9 mouse cellular contexts compared by ENCODE assay signal in genomic region chr9:52027257-52028020, GRCm38 (mm10). TPM values are rescaled to one million over a fixed set of nuclear protein-coding genes. Genes with fewer than 3 reads are reported as not detected.
A peak's percentile ranks its signal among the peaks of the same experiment; 100 is the strongest.
DNase-seq lines count a peak whose midpoint lies in the region; ATAC-seq and TF ChIP-seq lines count a peak whose summit lies in the region.
"Had no signal": no experiment of that assay in that cellular context is flagged by ENCODE, and none has a peak within 500 bp of the region (broad histone marks: within the 10 kb centered on the region; RNA-seq: fewer than 3 reads in every experiment).

No protein-coding gene starts in this region.

- no peaks in the 10 kb centered on the region for H3K36me3 ChIP-seq in midbrain, embryonic 11.5 days (ENCODE audit: control insufficient read depth, insufficient read depth, low read length)
- no peaks in the 10 kb centered on the region for H3K36me3 ChIP-seq in midbrain, postnatal 0 days (ENCODE audit: insufficient read depth, low read length)
- H3K36me3 ChIP-seq in heart, embryonic 13.5 days = no peaks in the 10 kb centered on the region
- H3K36me3 ChIP-seq in forebrain, embryonic 11.5 days (ENCODE audit: control insufficient read depth, insufficient read depth, low read length) = no peaks in the 10 kb centered on the region

- H3K4me2 ChIP-seq in midbrain, embryonic 11.5 days = no peak overlapping the region
- H3K4me2 ChIP-seq in midbrain, postnatal 0 days (ENCODE audit: low read depth, low read length, poor library complexity, severe bottlenecking) = no peak overlapping the region
- peak overlapping the region; percentile 5; the same call in 1 of the 2 replicates for H3K4me2 ChIP-seq in heart, embryonic 13.5 days
- H3K4me2 ChIP-seq in forebrain, embryonic 11.5 days (ENCODE audit: low read depth, low read length, severe bottlenecking) = no peak overlapping the region

- no peak overlapping the region for H3K27ac ChIP-seq in midbrain, embryonic 11.5 days (ENCODE audit: low read depth, low read length)
- H3K27ac ChIP-seq in midbrain, postnatal 0 days (ENCODE audit: low read depth, low read length) = no peak overlapping the region
- peak overlapping the region; percentile 71 for H3K27ac ChIP-seq in heart, embryonic 13.5 days (replicated peaks)
- no peak overlapping the region for H3K27ac ChIP-seq in forebrain, embryonic 11.5 days (ENCODE audit: low read depth, low read length)

- no peak for ATAC-seq in midbrain, embryonic 11.5 days (ENCODE audit: low FRiP score)
- no peak for ATAC-seq in midbrain, postnatal 0 days (ENCODE audit: low FRiP score)
- ATAC-seq in heart, embryonic 13.5 days (ENCODE audit: extremely low read depth, insufficient number of reproducible peaks, low FRiP score, low TSS enrichment) = peak; percentile 56
- no peak for ATAC-seq in forebrain, embryonic 11.5 days (replicated peaks; ENCODE audit: low FRiP score)

- no peaks in the 10 kb centered on the region for H3K9me3 ChIP-seq in midbrain, embryonic 11.5 days (ENCODE audit: control insufficient read depth, low read length)
- no peaks in the 10 kb centered on the region for H3K9me3 ChIP-seq in midbrain, postnatal 0 days (ENCODE audit: low read length)
- H3K9me3 ChIP-seq in heart, embryonic 13.5 days = no peaks in the 10 kb centered on the region
- no peaks in the 10 kb centered on the region for H3K9me3 ChIP-seq in forebrain, embryonic 11.5 days (ENCODE audit: control insufficient read depth, low read length)

- H3K4me3 ChIP-seq in midbrain, embryonic 11.5 days (ENCODE audit: low read depth, low read length) = no peak overlapping the region
- no peak overlapping the region for H3K4me3 ChIP-seq in midbrain, postnatal 0 days (ENCODE audit: low read depth, low read length)
- no peak overlapping the region for H3K4me3 ChIP-seq in heart, embryonic 13.5 days
- H3K4me3 ChIP-seq in forebrain, embryonic 11.5 days (ENCODE audit: low read depth, low read length) = no peak overlapping the region

- peak; percentile 82 for DNase-seq in midbrain, embryonic 11.5 days (ENCODE audit: low spot score, missing footprints)
- no peak for DNase-seq in midbrain, postnatal 0 days (ENCODE audit: low spot score)
- peak; percentile 76 for DNase-seq in kidney, postnatal 14 days
- DNase-seq in lung, postnatal 4 days = peak; percentile 49 to 80
- no peak for DNase-seq in urinary bladder, adult 2 months (ENCODE audit: low spot score)
- no peak for DNase-seq in forebrain, embryonic 11.5 days (ENCODE audit: low spot score)
- no peak for DNase-seq in ovary, postnatal 36 days (ENCODE audit: low spot score)
- DNase-seq: gastrocnemius, postnatal 10 days had no signal

- no peak overlapping the region for H3K9ac ChIP-seq in midbrain, embryonic 11.5 days (ENCODE audit: low read length)
- H3K9ac ChIP-seq in midbrain, postnatal 0 days (replicated peaks; ENCODE audit: low read length, poor library complexity, severe bottlenecking) = no peak overlapping the region
- H3K9ac ChIP-seq in heart, embryonic 13.5 days = peak overlapping the region; percentile 30; the same call in 1 of the 2 replicates
- H3K9ac ChIP-seq in forebrain, embryonic 11.5 days (ENCODE audit: low read length) = no peak overlapping the region

- 31% methylated on average over 5 of the region's 5 CpGs for WGBS in midbrain, embryonic 11.5 days
- 32% methylated on average over 5 of the region's 5 CpGs for WGBS in midbrain, postnatal 0 days
- 18% methylated on average over 5 of the region's 5 CpGs for WGBS in heart, embryonic 13.5 days
- WGBS in forebrain, embryonic 11.5 days = 52% methylated on average over 5 of the region's 5 CpGs

- peaks cover 7% of the 10 kb centered on the region; the same call in 1 of the 2 replicates for H3K4me1 ChIP-seq in midbrain, embryonic 11.5 days (ENCODE audit: control insufficient read depth, insufficient read depth, low read length)
- no peaks in the 10 kb centered on the region for H3K4me1 ChIP-seq in midbrain, postnatal 0 days (ENCODE audit: insufficient read depth, low read length)
- peaks cover 36% of the 10 kb centered on the region for H3K4me1 ChIP-seq in heart, embryonic 13.5 days
- H3K4me1 ChIP-seq in forebrain, embryonic 11.5 days (replicated peaks; ENCODE audit: control insufficient read depth, insufficient read depth, low read length) = no peaks in the 10 kb centered on the region; the same call in 1 of the 2 replicates

- H3K27me3 ChIP-seq in midbrain, embryonic 11.5 days (ENCODE audit: control insufficient read depth, insufficient read depth, low read length) = no peaks in the 10 kb centered on the region
- no peaks in the 10 kb centered on the region for H3K27me3 ChIP-seq in midbrain, postnatal 0 days (ENCODE audit: insufficient read depth, low read length)
- H3K27me3 ChIP-seq in heart, embryonic 13.5 days (replicated peaks) = no peaks in the 10 kb centered on the region
- H3K27me3 ChIP-seq in forebrain, embryonic 11.5 days (ENCODE audit: control insufficient read depth, insufficient read depth, low read length) = no peaks in the 10 kb centered on the region

- no peak for TF ChIP-seq CTCF in midbrain, postnatal 0 days (IDR thresholded peaks at IDR 0.05)

RNA-seq across cellular contexts. Expression of gene Rdx, which starts 19.5 kb away (rescaled TPM):
- polyA plus RNA-seq in midbrain, embryonic 11.5 days (2014; fragmentation: Nextera tagmentation; extraction: Ambion mirVana) = 218 and 255 TPM in 2 replicates
- 53.3 and 58.1 TPM in 2 replicates for total RNA-seq in midbrain, postnatal 0 days (2014; rRNA removed)
- 71.7 and 85.7 TPM in 2 replicates for polyA plus RNA-seq in midbrain, postnatal 0 days (2015; fragmentation: Nextera tagmentation; extraction: Ambion mirVana)
- polyA plus RNA-seq in heart, embryonic 13.5 days (2015; fragmentation: Nextera tagmentation; extraction: Ambion mirVana) = 112 and 117 TPM in 2 replicates
- polyA plus RNA-seq in urinary bladder, adult 2 months (2012; rRNA removed) = 38.1 and 48.3 TPM in 2 replicates
- 192 and 209 TPM in 2 replicates for polyA plus RNA-seq in forebrain, embryonic 11.5 days (2014; fragmentation: Nextera tagmentation; extraction: Ambion mirVana)

Comparison
In these comparisons a context has a peak if more than half of its experiments do, and no peak if none do; other contexts are left out.
1. DNase-seq: peak in midbrain, embryonic 11.5 days (single experiment), kidney, postnatal 14 days (single experiment) and lung, postnatal 4 days (2 of 2); none in midbrain, postnatal 0 days (single experiment), urinary bladder, adult 2 months (single experiment), forebrain, embryonic 11.5 days (single experiment) and ovary, postnatal 36 days (single experiment).